Mouse (Mus musculus): ENCODE results near the gene Cep350. TPM values are rescaled to one million over a fixed set of nuclear protein-coding genes. Genes with fewer than 3 reads are reported as not detected.

Cep350 gene
- polyA plus RNA-seq (2012; rRNA removed), result 12.1 and 14.3 TPM in 2 replicates

DNA sequence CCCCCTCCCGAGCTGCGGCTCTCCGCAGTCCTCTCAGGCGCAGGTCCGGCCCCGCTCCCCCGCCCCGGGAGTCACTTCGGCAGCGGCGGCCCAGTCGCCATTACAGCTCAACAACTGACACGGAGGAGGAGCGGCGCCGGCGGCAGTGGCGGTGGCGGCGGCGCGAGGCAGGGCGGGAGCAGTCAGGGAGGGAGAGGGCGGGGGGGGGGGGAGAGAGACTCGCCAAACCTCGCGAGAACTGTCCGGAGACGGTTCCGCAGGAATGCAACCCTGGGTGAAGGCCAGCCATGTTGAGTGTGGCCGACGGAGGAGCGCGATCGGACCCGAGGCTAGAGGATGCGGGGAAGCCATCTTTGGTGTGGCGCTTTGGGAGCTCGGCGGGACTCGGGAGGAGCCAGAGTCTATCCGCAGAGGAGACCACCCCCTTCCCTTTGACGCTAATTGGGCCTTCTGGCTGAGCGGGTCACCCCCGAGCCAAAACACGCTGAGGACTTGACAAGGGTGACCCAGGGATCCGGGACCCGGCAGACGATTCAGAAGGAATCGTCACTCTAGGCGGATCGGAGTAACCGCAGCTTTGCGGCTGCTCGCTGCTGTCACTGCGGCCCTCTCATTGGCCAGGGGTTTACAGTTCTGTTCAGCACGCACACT lies at the start of gene Cep350:
TSS of gene Cep350 (minus strand) at position 188 of the 651 bp plus-strand sequence.

DNA sequence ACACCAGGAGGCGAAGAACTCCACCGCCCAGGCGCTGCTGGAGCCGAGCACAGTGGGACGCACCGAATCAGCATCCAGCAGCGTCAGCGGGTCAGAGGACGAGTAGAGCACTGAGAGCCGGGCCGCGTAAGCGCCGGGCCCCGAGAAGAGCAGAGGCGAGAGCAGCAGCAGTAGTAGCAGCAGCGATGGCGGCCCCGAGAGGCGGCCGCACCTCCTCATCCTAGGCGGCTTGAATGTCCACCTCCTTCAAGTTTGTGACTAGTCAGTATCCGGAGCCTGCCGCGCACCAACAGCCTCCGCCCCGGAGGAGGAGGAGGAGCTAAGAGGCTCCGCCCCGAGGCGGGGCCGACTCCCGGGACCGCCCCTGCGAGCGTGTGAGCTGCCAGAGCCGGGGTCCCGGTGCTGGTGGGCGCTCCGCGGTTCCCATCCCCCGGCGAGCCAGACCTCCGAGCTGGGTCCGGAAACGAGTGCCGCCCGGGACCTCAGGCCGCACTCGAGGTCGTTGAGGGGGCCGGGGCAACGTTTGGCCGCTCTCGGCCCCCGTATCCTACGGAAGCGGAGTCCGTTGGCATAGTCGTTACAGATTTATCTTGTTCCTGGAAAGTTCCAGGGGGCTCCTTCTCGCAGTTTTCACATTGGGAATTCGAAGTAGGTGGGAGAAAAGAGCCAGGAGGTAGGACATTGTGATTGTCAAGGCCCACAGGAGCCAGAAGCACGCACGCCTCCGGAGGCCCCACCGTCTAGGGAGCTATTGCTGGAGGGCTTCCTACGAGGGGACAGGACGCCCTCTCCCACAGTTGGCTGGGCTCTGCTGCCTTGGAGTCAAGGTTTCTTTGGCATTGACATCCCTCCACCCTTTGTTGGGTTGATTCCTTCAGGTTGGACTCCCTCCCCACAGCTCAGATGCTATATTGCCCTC lies 160.2 kb downstream of the Cep350 start, which contains the start of gene Qsox1:
TSS of gene Qsox1 (minus strand) at position 309 of the 919 bp plus-strand sequence.

Other genes with a start within 250 kb of the Cep350 start
- 0.28 and 0.33 TPM in 2 replicates for gene Lhx4, start 221.6 kb downstream of the Cep350 start, polyA plus RNA-seq (2012; rRNA removed)
- 29.9 and 33.8 TPM in 2 replicates for gene Qsox1, start 160.4 kb downstream of the Cep350 start, polyA plus RNA-seq (2012; rRNA removed)
- 46.9 and 52.0 TPM in 2 replicates for gene Tor1aip2, start 62.1 kb upstream of the Cep350 start, polyA plus RNA-seq (2012; rRNA removed)
- gene Tor1aip1, start 63.2 kb upstream of the Cep350 start, polyA plus RNA-seq (2012; rRNA removed), result 8.9 and 10.1 TPM in 2 replicates
- gene Fam163a, start 231.8 kb upstream of the Cep350 start, polyA plus RNA-seq (2012; rRNA removed), result 1.9 and 2.2 TPM in 2 replicates

All from central nervous system, embryonic 18 days (tissue).